Mouse (Mus musculus) cortical plate, adult 2 months (tissue): ENCODE data around the gene Aff3.

Source experiments
- CTCF ChIP-seq: fragments of 200-500 bp; IDR thresholded peaks from 2 replicates; pipeline ENCODE4 v1.5.1; 2011; ENCODE audit warnings: mild to moderate bottlenecking, control low read depth, low read length; ENCODE audit not compliant: insufficient read depth; ENCODE audit errors: extremely low read depth
- POLR2A ChIP-seq: fragments of 200-500 bp; IDR thresholded peaks from 2 replicates; pipeline ENCODE4 v1.6.1; 2011; ENCODE audit warnings: mild to moderate bottlenecking, low read length, control low read depth; ENCODE audit not compliant: insufficient read depth; ENCODE audit errors: extremely low read depth

GRCm38 (mm10) chr1:38512258-38513081, 152.3 kb downstream of the Aff3 start:
- no peak for TF ChIP-seq CTCF
- no peak for TF ChIP-seq POLR2A
